Mouse (Mus musculus): ENCODE measurements around the gene Mocs3. TPM values are rescaled to one million over a fixed set of nuclear protein-coding genes. Genes with fewer than 3 reads are reported as not detected.

Mocs3 gene
- polyA plus RNA-seq, 1 experiment, result 8.1 TPM

Other genes with a start within 250 kb of the Mocs3 start
- gene Ripor3, start 220.0 kb upstream of the Mocs3 start, polyA plus RNA-seq (2012; rRNA removed), result 1.9 and 3.3 TPM in 2 replicates
- 16.5 and 24.8 TPM in 2 replicates for gene Pard6b, start 149.6 kb upstream of the Mocs3 start, polyA plus RNA-seq (2012; rRNA removed)
- 10.5 and 15.0 TPM in 2 replicates for gene Adnp, start 23.5 kb upstream of the Mocs3 start, polyA plus RNA-seq (2012; rRNA removed)
- 3.6 and 4.5 TPM in 2 replicates for gene Gm20716, start 258 bp upstream of the Mocs3 start, polyA plus RNA-seq (2012; rRNA removed)
- 14.8 and 19.9 TPM in 2 replicates for gene Dpm1, start within 50 bp of the Mocs3 start, polyA plus RNA-seq (2012; rRNA removed)
- 0.35 and 0.58 TPM in 2 replicates for gene Kcng1, start 51.1 kb downstream of the Mocs3 start, polyA plus RNA-seq (2012; rRNA removed)

Data from large intestine, adult 2 months (tissue).